Mouse (Mus musculus) spleen, embryonic (tissue): Measurements from ENCODE around the gene Gm45234.

Experiments used
- CTCF ChIA-PET: fragments of 350-600 bp; sonication (Branson Sonifier 250); formaldehyde crosslinking; loops from one replicate; lab custom pipeline; 2022; lab: Charles Lee

The Gm45234 gene

DNA sequence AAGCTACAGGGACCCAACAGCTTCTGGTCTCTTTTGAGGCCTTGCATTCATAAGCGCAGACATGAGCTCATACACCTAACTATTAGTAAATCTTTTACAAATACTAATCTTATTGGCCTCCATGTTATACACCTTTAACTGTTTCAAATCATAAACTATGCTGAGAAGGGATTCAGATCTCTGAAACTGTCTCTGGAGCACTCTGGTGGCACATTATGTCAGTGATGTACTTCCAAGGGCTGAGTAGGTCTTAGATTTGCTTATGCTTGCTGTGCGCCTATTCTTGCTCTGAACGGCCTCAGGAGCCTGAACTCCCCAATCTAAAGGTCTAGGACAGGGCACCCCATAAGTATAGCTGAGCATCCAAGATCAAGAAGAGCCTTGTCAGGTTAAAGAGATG lies 14.0 kb downstream of the Gm45234 start:
- CTCF ChIA-PET = interaction anchor here (1.3 to 3.8 kb wide), 2 partner anchors 16 to 26 kb away, joined by 4 to 22 read pairs; no protein-coding TSS in a partner anchor

DNA sequence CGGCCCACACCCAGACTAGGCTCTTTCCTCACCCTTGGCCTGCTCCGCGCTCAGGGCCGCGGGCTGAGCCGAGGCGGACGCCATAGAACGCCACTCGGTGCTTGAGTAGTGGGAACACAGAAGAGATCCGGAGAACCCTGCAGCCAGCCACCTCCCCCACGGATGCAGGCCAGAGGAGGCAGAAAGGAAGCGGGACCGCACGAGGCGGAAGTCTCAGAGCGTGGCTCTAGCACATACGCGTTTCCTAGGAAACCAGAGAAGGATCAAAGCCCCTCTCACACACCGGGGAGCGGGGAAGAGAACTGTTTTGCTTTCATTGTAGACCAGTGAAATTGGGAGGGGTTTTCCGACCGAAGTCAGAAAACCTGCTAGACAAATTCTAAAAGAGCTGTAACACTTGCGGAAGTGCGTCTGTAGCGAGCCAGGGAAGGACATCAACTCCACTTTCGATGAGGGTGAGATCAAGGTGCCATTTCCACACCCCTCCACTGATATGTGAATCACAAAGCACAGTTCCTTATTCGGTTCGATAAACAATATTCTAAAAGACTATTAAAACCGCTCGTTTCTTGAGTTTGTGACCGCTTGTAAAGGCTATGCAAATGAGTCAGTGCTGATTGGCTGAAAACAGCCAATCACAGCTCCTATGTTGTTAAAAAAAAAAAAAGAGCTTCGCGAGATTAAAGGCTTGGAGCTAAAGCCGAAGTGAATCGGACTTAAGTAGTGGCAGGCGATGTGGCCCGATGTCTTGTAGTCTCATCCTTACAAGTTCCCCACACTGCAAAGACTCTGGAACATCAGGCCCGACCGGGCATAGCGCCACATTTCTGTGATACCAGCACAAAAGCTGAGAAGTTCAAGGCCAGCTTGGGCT lies 14.7 kb downstream of the Gm45234 start, which contains the start of gene Grcc10:
Grcc10 (minus strand) TSS at position 487 of the 874 bp plus-strand sequence.
- CTCF ChIA-PET = interaction anchor here (1.0 to 3.8 kb wide), 4 partner anchors 16 to 38 kb away, joined by 3 to 22 read pairs (median 4); no protein-coding TSS in a partner anchor

DNA sequence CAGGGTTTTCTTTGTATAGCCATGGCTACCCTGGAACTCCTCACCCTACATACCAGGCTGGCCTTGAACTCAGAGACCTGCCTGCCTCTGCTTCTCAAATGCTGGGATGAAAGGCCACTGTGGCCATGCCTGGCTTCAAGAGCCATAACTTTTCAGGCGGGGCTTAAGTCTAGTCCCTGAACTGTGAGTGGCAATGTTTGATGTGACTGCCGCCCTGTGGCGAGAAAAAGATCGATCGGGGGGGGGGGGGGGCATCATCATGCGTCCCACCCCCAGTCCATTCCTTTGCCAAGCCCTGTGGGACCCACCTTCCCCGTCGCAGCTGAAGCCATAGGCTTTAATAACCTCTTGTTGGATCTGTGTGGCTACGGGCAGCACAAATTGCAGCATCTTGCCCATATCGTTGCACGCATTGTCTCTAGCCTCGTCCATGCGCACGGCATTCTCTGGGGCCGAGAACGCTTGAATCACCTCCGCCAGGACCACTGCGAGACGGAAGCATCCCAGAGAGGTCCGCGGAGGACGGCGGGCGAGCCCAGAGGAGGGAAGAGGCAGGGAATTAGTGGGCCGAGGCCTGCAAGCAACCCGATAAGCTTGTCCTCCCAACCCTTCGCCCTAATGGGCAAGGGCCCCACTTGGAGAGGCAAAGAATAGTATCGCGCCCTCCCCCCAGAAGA lies 15.5 kb downstream of the Gm45234 start:
- CTCF ChIA-PET = interaction anchor here (1.0 to 3.8 kb wide), 3 partner anchors 17 to 37 kb away, joined by 3 to 22 read pairs (median 4); no protein-coding TSS in a partner anchor

DNA sequence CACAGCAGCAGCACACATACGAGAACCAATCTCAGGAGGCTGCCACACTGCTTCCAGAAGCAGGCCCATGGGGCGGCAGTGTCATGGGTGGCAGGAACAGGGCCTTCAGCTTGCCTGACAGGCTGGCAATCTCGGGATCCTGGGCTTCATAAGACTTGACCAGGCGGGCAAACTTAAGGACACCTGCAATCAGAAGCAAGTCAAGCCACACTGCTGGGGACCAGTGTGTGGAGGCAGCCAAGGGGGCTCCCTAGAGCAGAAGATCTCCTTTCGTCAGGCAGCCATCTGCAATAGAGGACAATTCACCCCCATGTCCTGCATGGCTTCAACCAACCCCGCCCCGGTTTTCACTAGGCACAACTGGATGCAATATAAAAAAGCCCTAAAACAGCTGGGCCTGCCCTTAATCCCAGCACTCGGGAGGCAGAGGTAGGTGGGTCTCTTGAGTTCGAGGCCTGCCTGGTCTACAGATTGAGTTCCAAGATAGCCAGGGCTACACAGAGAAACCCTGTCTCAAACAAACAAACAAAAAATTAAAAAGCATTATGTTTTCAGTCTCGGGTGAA lies 16.5 kb downstream of the Gm45234 start:
- CTCF ChIA-PET = interaction anchor here (0.5 to 3.8 kb wide), 2 partner anchors 23 to 169 kb away, joined by 3 to 22 read pairs; no protein-coding TSS in a partner anchor

DNA sequence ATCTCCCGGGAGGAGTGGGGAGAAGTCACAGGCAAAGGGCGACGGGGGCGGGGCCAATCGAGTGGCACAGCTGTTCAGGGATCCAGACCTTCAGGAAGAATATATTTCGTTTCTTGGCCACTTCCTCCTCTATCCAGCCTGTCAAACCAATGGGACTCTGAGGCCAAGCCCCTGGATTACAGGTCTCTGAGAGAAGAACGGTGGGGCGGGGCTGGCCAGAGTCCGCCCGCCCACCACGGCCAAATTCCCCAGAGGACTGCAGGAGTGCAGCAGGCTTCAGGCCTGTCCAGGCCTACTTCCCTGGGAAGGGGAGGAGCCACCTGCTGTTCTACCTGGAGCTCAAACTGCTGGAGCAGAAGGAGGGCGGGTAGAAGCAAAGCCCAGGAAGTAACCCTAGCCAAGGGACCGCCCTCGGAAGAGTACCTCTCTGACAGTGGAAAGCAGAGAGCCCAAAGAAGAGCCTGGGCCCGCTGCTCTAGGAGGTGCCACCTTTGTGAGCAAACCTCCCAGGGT lies 17.3 kb downstream of the Gm45234 start, which contains the start of gene Ptpn6:
Ptpn6 (minus strand) TSS at position 204 of the 513 bp plus-strand sequence.
- CTCF ChIA-PET = interaction anchor here (0.5 to 1.0 kb wide), 2 partner anchors 10 to 169 kb away, joined by 3 to 4 read pairs; no protein-coding TSS in a partner anchor

DNA sequence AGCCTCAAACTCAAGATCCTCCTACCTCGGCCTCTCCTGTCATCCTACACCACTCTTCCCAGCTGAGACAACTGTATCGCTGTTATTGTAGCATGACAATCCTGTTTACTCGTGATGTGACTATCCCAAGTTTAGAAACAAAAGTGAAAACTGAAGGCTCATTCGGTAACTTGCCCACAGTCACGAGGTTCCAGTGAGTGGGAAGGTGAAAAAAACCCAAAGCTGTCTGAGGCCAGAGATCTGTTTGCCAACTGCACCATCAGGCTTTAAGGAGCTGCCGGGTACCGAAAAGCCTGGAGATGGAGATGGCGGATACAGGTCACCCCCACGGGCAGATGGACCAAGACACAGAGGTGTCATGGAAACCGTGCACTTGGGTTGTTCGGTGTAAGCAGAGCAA lies 18.8 kb downstream of the Gm45234 start:
- CTCF ChIA-PET = no interaction called here

DNA sequence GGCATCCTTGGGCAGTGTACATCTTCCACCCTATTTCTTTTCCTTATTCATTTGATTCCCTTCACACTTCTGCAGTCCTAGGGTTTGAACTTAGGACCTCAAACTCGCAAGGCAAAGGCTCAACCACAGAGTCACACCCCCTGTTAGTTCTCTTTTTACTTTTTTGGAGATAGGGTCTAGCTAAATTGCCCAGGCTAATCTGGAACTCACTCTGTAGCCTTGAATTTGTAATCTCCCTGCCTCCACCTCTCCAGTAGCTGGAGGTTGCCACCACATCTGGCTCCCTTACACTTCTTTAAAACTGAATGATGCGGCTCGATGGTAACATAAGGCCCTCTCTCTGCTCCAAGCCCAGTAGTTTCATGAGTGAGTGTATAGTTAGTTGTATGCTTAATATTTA lies 21.4 kb downstream of the Gm45234 start:
- CTCF ChIA-PET = no interaction called here

DNA sequence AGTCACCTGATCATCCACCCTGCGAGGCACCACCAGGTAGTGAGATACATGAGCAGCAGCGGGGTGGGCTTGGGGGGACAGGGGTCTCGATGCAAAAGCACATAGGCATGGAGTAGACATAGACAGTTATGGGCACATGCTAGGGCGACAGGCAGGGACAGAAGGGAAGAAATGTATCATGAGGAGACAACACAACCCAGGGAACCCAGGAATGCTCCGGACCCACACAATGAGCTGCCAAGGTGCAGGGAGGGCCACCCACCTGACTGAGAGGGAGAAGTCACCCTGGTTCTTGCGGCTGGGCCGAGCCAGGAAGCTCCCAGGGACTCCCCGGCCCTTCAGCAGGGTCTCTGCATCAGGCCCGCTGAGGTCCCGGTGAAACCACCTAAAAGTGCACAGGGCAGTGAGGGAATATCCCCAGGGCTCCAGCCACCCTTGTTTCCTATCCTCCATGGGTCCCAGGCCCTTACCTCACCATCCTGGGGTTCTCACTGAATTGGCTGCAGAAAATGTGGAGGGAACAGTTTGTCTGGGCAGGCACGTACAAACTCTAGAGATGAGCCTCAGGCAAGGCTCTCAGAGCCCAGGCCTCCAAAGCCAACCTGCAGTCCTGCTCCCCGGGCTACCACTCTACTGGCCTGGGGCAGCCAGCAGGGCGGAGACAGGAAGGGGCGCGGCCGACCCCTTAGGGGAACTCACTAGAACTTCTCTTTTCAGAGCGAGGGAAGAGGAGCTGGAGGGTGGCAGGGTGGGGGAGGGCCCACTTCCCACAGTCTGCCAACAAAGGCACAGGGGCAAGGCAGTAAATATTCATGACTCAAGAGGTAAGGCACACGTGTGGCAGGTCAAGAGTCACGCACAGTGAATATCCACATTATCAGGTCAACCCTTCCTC lies 23.1 kb downstream of the Gm45234 start:
- CTCF ChIA-PET = interaction anchor here (1.4 kb wide), 1 partner anchor 16 kb away, joined by 3 read pairs; no protein-coding TSS in a partner anchor

DNA sequence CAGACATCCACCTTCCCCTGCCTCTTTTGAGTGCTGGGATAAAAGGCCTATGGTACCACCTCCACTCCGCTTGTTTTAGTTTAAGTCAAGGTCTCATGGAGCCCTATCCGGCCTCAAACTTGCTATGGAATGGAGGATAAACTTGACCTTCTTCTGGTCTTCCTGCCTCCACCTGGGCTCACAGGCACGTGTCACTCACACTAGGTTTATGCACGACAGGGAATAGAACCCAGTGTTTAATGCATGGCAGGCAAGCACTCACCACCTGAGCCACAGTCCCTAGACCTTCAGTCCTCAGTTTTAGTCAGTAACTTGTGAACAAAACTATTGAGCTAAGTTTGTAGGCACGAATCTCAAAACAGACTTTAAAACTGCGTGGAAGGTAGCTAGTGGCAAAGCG lies 24.8 kb downstream of the Gm45234 start:
- CTCF ChIA-PET = interaction anchor here (1.1 kb wide), 1 partner anchor 14 kb away, joined by 6 read pairs; no protein-coding TSS in a partner anchor

DNA sequence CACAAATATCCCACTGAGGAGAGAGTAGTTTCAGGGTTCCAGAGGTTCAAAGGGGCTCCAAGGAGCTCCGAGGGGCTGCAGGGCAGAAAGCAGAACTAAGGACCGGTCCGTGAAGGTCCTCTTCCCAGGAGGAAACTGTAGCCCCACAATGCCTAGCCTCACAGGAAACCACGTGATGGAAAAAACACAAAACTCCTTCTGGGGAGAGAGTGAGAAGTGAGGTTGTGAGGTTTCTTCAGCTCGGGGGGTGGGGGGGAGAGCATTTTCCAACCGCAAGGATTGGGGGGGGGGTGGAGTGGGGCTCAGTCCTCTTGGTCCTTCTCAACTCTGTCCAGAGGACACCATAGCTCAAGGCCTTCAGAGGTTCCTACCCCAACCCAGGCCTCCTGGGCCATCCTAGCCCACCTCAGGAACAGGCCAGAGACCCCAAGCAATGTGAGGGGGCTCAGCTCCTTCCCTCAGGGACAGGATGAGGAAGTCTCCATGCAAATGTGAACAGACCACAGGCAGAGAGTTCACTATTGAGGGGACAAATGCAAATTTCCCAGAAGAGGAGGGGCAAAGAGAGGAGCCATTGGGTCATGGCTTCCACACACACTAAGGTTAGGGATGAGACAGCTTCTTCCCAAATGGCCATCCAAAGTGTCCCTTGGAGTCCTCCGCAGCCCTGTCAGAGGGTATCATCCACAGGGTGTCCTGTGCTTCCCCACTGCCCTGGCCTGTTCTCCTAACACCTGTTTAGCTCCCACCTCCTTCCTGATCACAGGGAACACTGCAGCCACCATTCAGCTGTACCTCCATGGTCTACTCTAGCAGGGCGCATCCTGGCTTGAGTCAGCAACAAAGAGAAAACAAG lies 25.7 kb downstream of the Gm45234 start:
- CTCF ChIA-PET = interaction anchor here (0.6 to 1.8 kb wide), 4 partner anchors 11 to 79 kb away, joined by 3 to 9 read pairs (median 4); no protein-coding TSS in a partner anchor

DNA sequence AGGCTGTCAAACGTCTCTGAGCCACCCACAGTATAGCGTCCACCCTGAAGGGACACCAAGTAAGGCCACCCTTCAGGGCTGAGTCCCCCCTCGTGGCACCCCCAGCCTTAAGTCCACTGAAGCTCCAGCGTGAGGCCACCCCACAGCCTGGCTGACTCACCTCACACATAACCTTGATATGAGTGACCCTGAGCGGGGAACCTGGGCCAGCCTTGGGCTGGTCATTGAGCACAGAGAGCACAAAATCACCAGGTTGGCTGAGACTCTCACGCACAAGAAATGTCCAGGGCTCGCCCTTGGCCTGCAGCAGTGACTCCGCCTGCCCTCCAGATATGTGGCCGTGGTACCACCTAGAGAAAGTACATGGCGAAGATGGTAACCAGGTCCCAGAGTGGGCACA lies 27.2 kb downstream of the Gm45234 start:
- CTCF ChIA-PET = interaction anchor here (0.9 to 1.8 kb wide), 2 partner anchors 9 to 10 kb away, joined by 4 to 9 read pairs; partner anchors contain the start of gene Ptpn6

DNA sequence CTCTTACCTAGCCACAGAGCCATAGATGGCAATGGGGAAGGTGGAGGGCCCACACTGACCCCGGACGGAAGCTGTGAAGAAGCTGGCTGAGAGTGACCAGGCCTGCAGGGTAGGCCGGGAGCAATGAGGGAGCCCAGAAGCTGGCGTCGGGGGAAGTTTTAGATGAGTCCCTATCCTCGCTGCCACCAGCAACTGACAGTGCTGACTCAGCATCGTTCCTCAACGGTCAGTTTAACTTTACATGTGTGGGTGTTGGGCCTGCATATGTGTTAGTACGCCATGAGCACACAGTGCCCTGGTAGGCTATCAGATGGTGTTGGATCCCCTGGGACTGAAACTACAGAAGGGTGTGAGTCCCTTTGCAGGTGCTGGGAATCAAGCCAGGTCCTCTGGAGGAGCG lies 31.3 kb downstream of the Gm45234 start:
- CTCF ChIA-PET = interaction anchor here (1.1 to 1.5 kb wide), 2 partner anchors 9 to 32 kb away, joined by 5 to 9 read pairs; partner anchors contain the start of genes Atn1 and Gm45234

DNA sequence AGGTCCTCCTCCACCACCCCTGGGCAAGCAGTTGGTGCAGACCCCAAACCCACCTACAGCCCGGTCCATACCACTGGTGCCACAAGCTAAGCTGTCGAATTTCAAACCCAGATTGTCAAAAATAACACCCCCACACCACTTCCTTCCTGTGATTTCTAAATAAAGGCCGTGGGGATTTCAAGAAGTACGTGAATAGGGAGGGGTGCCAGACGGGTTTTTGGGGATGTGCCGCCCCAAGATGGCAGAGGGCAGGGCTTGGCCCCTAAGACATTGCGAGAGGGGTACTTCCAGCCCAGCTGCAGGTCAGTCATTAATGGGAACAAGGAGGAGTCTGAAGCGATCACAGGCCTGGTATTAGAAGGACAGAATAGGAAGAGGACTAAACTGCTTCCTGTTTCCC lies 32.3 kb downstream of the Gm45234 start:
- CTCF ChIA-PET = interaction anchor here (1.5 kb wide), 1 partner anchor 8 kb away, joined by 5 read pairs; no protein-coding TSS in a partner anchor

DNA sequence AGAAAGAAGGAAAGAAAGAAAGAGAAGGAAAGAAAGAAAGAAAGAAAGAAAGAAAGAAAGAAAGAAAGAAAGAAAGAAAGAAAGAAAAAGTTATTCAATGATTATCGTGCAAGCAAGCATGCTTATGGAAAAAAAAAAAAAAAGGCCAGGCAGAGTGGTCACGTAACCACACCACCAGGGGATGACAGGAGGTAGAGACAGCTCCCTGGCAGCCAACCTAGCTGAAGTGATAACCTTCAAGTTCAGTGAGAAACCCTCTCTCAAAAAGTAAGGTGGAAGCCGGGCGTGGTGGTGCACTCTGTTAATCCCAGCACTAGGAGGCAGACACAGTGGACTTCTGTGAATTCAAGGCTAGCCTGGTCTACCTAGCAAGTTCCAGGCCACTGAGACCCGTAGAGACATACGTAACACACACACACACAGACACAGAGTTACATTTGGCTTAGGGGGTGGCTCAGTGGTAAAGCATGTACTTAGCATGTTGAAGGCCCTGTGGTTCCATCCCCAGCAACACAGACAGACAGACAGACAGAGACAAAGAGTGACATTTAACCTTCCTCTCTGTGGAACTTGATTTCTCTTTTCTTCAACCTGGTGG lies 32.8 kb downstream of the Gm45234 start:
- CTCF ChIA-PET = interaction anchor here (0.7 kb wide), 1 partner anchor 568 kb away, joined by 3 read pairs; no protein-coding TSS in a partner anchor

DNA sequence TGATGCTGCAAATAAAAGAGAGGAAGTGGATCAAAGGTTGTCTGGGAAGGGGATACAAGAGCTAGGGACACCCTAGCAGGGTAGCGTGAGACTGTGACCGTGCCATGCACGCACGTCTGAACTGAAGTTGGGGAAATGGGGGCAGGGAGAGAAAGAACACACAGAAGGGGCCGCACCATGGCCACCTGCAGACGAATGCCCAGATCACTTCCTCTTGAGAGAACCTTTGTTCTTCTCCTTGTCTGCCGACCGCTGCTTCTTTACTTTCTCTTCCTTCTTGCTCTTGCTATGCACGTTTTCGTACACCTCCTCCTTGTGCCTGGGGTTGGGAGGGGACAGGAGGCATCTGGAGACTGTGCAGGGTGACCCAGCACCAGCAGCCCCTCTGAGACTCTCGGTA lies 34.9 kb downstream of the Gm45234 start:
- CTCF ChIA-PET = no interaction called here

DNA sequence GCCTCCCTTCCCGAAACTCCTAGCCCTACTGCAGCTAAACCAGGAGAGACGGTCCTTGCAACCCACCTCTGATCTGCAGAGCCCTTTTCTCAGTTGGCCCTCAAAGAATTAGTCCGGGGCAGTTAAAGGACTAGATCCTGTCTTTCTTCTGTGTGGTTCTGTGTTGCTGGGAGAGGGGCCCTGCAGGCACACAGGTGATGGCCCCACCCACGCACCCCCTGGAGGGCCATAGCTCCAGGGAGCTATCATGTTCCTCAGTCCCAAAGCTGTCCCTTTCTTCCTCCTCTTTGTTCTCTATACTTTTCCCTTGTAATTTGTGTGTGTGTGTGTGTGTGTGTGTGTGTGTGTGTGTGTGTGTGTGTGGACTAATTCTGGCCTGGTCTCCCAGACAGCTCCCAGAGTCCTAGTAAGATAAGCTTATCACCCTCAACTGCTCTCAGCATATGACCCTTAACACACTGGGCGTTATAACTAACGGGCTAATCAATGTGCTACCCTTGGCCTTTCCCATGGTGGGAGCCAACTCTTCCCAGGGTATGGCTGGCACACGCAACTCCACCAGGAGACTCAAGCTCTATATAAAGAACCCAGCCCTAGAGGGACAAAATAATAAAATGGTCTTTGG lies 36.4 kb downstream of the Gm45234 start:
- CTCF ChIA-PET = interaction anchor here (0.9 to 1.4 kb wide), 3 partner anchors 10 to 51 kb away, joined by 3 to 9 read pairs (median 5); no protein-coding TSS in a partner anchor

DNA sequence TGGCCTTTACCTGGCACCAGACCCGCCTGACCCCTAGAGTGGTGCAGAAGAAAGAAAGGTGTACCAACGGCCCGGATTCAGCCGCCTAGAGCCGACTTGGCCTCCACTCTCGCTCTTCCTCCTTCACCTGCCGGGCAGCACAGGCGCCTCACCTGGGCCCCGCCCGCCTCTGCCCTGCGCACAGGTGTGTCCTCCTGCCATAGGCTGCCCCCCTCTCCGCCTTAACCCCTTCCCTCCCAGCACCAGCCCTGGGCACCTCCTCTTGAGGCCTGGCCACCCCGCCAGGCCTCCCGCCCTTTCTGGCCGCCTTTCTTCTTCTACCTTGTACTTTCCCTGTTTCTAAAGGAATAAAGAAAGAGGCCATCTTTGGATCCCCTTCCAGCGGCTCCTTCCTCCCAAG lies 37.1 kb downstream of the Gm45234 start:
- CTCF ChIA-PET = interaction anchor here (1.4 kb wide), 1 partner anchor 11 kb away, joined by 9 read pairs; no protein-coding TSS in a partner anchor

DNA sequence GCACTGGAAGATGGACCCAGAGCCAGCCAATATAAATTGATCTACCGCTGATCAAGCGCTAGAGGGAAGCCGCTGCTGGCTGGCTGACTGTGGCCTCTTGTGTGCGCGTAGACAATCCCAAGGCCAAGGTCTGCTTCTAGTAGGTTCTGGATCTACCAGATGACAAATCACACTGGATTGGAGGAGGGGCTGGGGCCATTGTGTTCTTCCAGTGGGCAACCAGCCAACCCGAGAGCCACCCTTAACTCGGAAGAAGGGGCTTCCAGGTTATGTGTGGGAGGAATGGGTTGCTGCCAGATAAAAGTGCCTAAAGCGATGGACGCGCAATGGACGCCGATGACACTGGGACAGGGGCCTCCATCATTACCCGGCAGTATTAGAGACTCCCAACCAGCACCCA lies 37.9 kb downstream of the Gm45234 start:
- CTCF ChIA-PET = interaction anchor here (0.7 to 3.3 kb wide), 4 partner anchors 12 to 38 kb away, joined by 3 to 22 read pairs (median 4); partner anchors contain the start of genes Atn1, Gm45234 and Grcc10
